Mouse (Mus musculus) cerebellum, postnatal 10 days (tissue): Measurements from ENCODE around the gene BC048671.

Experiments
- DNase-seq, 2 experiments: peaks; one replicate each; pipeline ENCODE4 v3.0.0; 2021; ENCODE audit warnings: mixed read lengths in 2 of 2

BC048671 gene

GRCm38 (mm10) chr6:90300919-90301318, at the start of gene BC048671:
Gene BC048671 (plus strand): TSS chr6:90301219.
- no peak for DNase-seq

GRCm38 (mm10) chr6:90288265-90288664, 12.8 kb upstream of the BC048671 start:
- DNase-seq: peak; percentile 28 to 31

- DNase-seq: no peak
Observed at GRCm38 (mm10) chr6:90306315-90306975, 5.4 kb downstream of the BC048671 start.

- DNase-seq: no peak
Observed at GRCm38 (mm10) chr6:90308839-90309778, 8.1 kb downstream of the BC048671 start.

- DNase-seq: no peak
Observed at GRCm38 (mm10) chr6:90315961-90316360, 14.9 kb downstream of the BC048671 start.

- DNase-seq: no peak
Observed at GRCm38 (mm10) chr6:90317510-90318258, 16.7 kb downstream of the BC048671 start.

GRCm38 (mm10) chr6:90319019-90319418, 18.0 kb downstream of the BC048671 start:
- DNase-seq: no peak

GRCm38 (mm10) chr6:90319475-90320191, 18.6 kb downstream of the BC048671 start:
- peak; percentile 47 to 67 for DNase-seq

- no peak for DNase-seq
Observed at GRCm38 (mm10) chr6:90320429-90320828, 19.4 kb downstream of the BC048671 start.

- DNase-seq: no peak
Observed at GRCm38 (mm10) chr6:90321811-90322210, 20.8 kb downstream of the BC048671 start.

GRCm38 (mm10) chr6:90324026-90324425, 23.0 kb downstream of the BC048671 start:
- peak; percentile 72 to 88 for DNase-seq

- DNase-seq: no peak
Observed at GRCm38 (mm10) chr6:90324463-90324862, 23.4 kb downstream of the BC048671 start.

- DNase-seq: peak; percentile 32 to 56
Observed at GRCm38 (mm10) chr6:90324991-90325390, 24.0 kb downstream of the BC048671 start, which contains the start of gene Chst13. Gene Chst13 (minus strand): TSS chr6:90325185.

- peak; percentile 66 to 74 for DNase-seq
Observed at GRCm38 (mm10) chr6:90327670-90328069, 26.7 kb downstream of the BC048671 start.

- DNase-seq: peak; percentile 90 to 93
Observed at GRCm38 (mm10) chr6:90329953-90330352, 28.9 kb downstream of the BC048671 start.

- no peak for DNase-seq
Observed at GRCm38 (mm10) chr6:90332561-90333425, 31.8 kb downstream of the BC048671 start, which contains the start of gene Uroc1. Gene Uroc1 (plus strand): TSS chr6:90333284.

GRCm38 (mm10) chr6:90334244-90334643, 33.2 kb downstream of the BC048671 start:
- DNase-seq: no peak

GRCm38 (mm10) chr6:90342343-90342742, 41.3 kb downstream of the BC048671 start:
- DNase-seq: peak; percentile 58 to 59

- no peak for DNase-seq
Observed at GRCm38 (mm10) chr6:90347183-90347582, 46.2 kb downstream of the BC048671 start.

GRCm38 (mm10) chr6:90348500-90348899, 47.5 kb downstream of the BC048671 start:
- DNase-seq: no peak

GRCm38 (mm10) chr6:90350011-90350410, 49.0 kb downstream of the BC048671 start:
- no peak for DNase-seq
